Mouse (Mus musculus): ENCODE results near the gene Pard6b.
"Not testable (repeated sequence)": the region's sequence is repeated elsewhere in the genome, so short reads cannot be mapped to it uniquely, and the experiment has no call there.

Gene Pard6b

GRCm38 (mm10) chr2:168080431-168081246 lies at the start of gene Pard6b:
TSS of gene Pard6b (plus strand) at chr2:168081004.
- DNase-seq (ENCODE audit: inconsistent age in 2 of 2, low spot score in 1 of 2), result peak; percentile 97

GRCm38 (mm10) chr2:168031842-168032241 lies 49.0 kb upstream of the Pard6b start:
- DNase-seq (ENCODE audit: inconsistent age in 2 of 2, low spot score in 1 of 2), result no peak

GRCm38 (mm10) chr2:168033905-168034304 lies 46.9 kb upstream of the Pard6b start:
- DNase-seq (ENCODE audit: inconsistent age in 2 of 2, low spot score in 1 of 2), result peak; percentile 38 to 62

GRCm38 (mm10) chr2:168035907-168036306 lies 44.9 kb upstream of the Pard6b start:
- DNase-seq (ENCODE audit: inconsistent age in 2 of 2, low spot score in 1 of 2), result peak in 1 of 2 experiments; percentile 41

GRCm38 (mm10) chr2:168037063-168037462 lies 43.7 kb upstream of the Pard6b start:
- DNase-seq (ENCODE audit: inconsistent age in 2 of 2, low spot score in 1 of 2), result no peak

GRCm38 (mm10) chr2:168040751-168041150 lies 40.1 kb upstream of the Pard6b start:
- no peak for DNase-seq (ENCODE audit: inconsistent age in 2 of 2, low spot score in 1 of 2)

GRCm38 (mm10) chr2:168042019-168042418 lies 38.8 kb upstream of the Pard6b start:
- DNase-seq (ENCODE audit: inconsistent age in 2 of 2, low spot score in 1 of 2), result no peak

- DNase-seq (ENCODE audit: inconsistent age in 2 of 2, low spot score in 1 of 2), result no peak
Measured at GRCm38 (mm10) chr2:168044681-168045287, 36.0 kb upstream of the Pard6b start.

GRCm38 (mm10) chr2:168045357-168045756 lies 35.4 kb upstream of the Pard6b start:
- DNase-seq (ENCODE audit: inconsistent age in 2 of 2, low spot score in 1 of 2), result no peak

- no peak for DNase-seq (ENCODE audit: inconsistent age in 2 of 2, low spot score in 1 of 2)
Measured at GRCm38 (mm10) chr2:168045771-168046170, 35.0 kb upstream of the Pard6b start.

- DNase-seq (ENCODE audit: inconsistent age in 2 of 2, low spot score in 1 of 2), result no peak
Measured at GRCm38 (mm10) chr2:168046467-168046866, 34.3 kb upstream of the Pard6b start.

GRCm38 (mm10) chr2:168049002-168049635 lies 31.7 kb upstream of the Pard6b start:
- DNase-seq (ENCODE audit: inconsistent age in 2 of 2, low spot score in 1 of 2), result no peak

GRCm38 (mm10) chr2:168050000-168050942 lies 30.5 kb upstream of the Pard6b start:
- peak; percentile 40 to 64 for DNase-seq (ENCODE audit: inconsistent age in 2 of 2, low spot score in 1 of 2)

- peak in 1 of 2 experiments; percentile 64 for DNase-seq (ENCODE audit: inconsistent age in 2 of 2, low spot score in 1 of 2)
Measured at GRCm38 (mm10) chr2:168052156-168052555, 28.6 kb upstream of the Pard6b start.

- DNase-seq (ENCODE audit: inconsistent age in 2 of 2, low spot score in 1 of 2), result peak; percentile 46 to 74
Measured at GRCm38 (mm10) chr2:168052689-168053088, 28.1 kb upstream of the Pard6b start.

GRCm38 (mm10) chr2:168054142-168054541 lies 26.7 kb upstream of the Pard6b start:
- DNase-seq (ENCODE audit: inconsistent age in 2 of 2, low spot score in 1 of 2), result peak; percentile 30 to 52

GRCm38 (mm10) chr2:168055910-168056665 lies 24.7 kb upstream of the Pard6b start:
- DNase-seq (ENCODE audit: inconsistent age in 2 of 2, low spot score in 1 of 2), result no peak

GRCm38 (mm10) chr2:168056666-168056933 lies 24.2 kb upstream of the Pard6b start:
- no peak for DNase-seq (ENCODE audit: inconsistent age in 2 of 2, low spot score in 1 of 2)

GRCm38 (mm10) chr2:168057876-168058275 lies 22.9 kb upstream of the Pard6b start:
- not testable (repeated sequence) for DNase-seq (ENCODE audit: inconsistent age in 2 of 2, low spot score in 1 of 2)

GRCm38 (mm10) chr2:168058488-168059199 lies 22.2 kb upstream of the Pard6b start:
- no peak for DNase-seq (ENCODE audit: inconsistent age in 2 of 2, low spot score in 1 of 2)
